Mouse (Mus musculus) CD8-positive naive resting alpha-beta T cell, adult 57 days (primary cell): ENCODE results near the gene Gdap1l1. TPM values are rescaled to one million over a fixed set of nuclear protein-coding genes. Genes with fewer than 3 reads are reported as not detected.

ENCODE experiments used
- total RNA-seq: library from RNA; stranded (reverse); gene quantifications from one replicate; pipeline ENCODE4 v1.2.4, GENCODE M21; 2023

Gene Gdap1l1
- total RNA-seq, result not detected

DNA sequence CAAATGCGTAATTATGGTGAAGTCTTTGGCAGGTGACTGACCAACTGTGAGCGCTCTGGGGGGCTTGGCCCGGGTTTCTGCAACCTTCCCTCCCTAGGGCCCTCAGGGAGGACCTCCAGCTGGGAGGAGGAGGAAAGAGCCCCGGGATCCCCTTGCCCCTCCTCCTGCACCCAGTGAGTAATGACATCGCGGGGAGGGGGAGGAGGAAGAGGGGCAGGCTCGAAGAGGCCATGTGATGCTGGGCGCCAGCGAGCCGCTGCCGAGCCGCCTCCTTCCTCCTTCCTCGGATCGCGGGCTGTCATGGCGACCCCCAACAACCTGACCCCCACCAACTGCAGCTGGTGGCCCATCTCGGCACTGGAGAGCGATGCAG lies at the start of gene Gdap1l1:
Gene Gdap1l1 (plus strand): TSS at position 231 of the 373 bp plus-strand sequence.

DNA sequence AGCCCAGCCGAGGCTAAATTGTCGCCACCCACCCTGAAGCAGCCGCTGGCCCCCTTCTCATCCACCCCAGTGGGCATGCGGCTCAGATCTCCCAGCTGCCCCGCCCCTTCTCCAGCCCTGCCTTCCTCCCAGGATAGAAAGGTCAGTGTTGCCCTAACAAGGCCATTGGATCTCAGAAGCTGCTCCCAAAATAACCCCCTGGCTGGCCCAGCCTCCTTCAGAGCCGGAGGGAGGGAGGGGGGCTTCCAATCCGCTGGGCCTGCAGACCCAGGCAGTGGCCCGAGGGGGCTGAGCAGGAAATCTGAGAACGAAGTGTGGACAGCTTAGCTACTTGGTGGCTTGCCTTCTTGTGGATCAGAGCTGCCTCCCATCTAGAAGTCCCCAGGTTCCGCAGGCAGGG lies 40.4 kb upstream of the Gdap1l1 start, which contains the start of gene Jph2:
Gene Jph2 (minus strand): TSS at position 89 of the 400 bp plus-strand sequence.

DNA sequence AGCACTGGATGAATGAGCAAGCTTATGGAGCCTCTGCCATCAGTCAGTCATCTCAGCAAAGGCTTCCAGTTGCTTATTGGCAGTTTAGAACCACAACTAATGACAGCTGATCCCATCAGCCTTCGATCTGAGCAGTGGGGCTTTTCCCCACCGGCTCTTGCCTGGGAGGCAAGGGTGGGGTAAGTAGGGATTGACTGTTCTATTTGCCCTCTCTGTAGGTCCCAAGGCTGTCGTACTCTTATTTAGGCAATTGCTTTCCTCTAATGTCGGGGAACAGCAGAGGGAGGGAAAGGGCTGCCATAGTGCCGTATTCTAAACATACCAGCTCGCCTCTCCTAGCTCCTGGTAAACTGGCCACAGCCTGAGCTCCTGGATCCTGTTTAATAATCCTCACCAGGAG lies 13.7 kb upstream of the Gdap1l1 start, which contains the start of gene Oser1:
Gene Oser1 (minus strand): TSS at position 101 of the 400 bp plus-strand sequence.

DNA sequence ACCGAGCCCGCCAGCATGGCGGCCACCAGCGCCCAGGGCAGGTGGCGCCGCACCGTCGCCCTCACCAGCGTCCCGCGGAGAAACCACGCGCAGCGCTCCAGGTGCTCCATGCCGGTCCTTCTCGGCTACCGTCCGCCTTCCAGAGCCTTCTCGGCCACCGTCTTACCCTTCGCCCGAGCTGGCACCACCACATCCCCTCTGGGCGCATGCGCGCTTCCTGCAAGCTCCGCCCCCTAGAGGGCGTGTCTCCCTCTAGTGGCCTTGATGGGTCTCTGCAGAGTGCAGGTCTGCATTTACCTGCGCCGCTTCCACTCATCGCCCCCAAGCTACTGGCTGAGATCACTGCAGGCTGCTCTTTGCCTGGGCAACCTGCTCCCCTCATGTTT lies 34.2 kb downstream of the Gdap1l1 start, which contains the start of gene Fitm2:
Gene Fitm2 (minus strand): TSS at position 164 of the 386 bp plus-strand sequence.

DNA sequence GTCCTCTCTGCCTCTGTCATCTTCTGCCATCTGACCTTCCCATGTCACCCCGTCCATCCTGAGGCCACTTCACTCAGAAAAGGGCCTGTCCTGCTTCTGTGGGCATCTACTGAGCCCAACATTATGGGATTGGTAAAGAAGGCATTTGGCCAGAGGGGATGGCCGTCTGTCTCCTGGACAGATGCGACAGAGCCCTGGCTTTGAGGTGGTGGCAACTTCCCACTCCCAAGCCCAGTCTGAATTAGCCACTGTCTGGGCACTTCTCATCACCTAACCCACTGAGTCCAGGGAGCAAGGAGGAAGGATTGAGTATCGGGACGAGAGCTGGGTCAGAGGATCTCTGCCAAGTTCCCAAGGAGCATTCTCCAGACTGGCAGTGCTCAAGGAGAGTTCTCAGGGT lies 53.7 kb downstream of the Gdap1l1 start, which contains the start of gene R3hdml:
Gene R3hdml (plus strand): TSS at position 301 of the 400 bp plus-strand sequence.

Other genes starting within 250 kb of the Gdap1l1 start
- gene Tox2, start 235.4 kb upstream of the Gdap1l1 start, total RNA-seq, result not detected
- gene Jph2, start 40.5 kb upstream of the Gdap1l1 start, total RNA-seq, result not detected
- 125 TPM for gene Oser1, start 13.8 kb upstream of the Gdap1l1 start, total RNA-seq
- 4.6 TPM for gene Fitm2, start 34.2 kb downstream of the Gdap1l1 start, total RNA-seq
- not detected for gene R3hdml, start 53.8 kb downstream of the Gdap1l1 start, total RNA-seq
- not detected for gene Hnf4a, start 68.3 kb downstream of the Gdap1l1 start, total RNA-seq
- gene Ttpal, start 163.8 kb downstream of the Gdap1l1 start, total RNA-seq, result 57.9 TPM
- 555 TPM for gene Serinc3, start 206.7 kb downstream of the Gdap1l1 start, total RNA-seq
- gene Pkig, start 219.9 kb downstream of the Gdap1l1 start, total RNA-seq, result 20.4 TPM